Comparison of ENCODE assay signal across 14 mouse cellular contexts in the genomic region with DNA sequence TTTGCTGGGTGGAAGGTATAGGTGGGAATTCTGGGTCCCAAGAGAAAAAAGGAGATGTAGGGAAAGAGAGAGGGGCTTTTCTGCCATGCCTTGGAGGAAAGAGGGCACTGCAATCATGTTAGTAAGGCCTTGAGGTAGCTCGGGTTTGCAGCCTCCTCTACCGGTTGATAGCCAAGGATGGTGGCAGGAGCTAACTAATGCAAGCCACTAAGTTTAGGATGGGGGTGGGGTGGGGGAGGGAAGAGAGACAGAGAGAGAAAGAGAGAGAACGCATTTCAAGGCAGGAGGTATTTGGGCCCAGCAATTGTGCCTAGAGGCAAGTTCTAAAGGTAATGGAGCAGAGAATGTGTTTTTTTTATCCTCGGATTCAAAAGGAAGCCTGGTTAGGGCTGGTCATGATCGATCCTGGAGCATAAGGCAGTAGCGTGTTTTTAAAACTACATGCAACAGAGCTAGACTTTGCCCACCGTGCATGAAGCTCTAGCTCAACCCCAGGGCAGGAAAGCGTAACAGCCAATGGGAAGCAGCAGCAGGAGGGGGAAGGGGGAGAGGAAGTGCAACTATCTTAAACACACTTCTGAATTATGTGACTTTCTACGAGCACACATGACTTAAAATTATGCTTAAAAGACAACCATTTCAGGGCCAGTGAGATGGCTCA. TPM values are rescaled to one million over a fixed set of nuclear protein-coding genes. Genes with fewer than 3 reads are reported as not detected.
"Had no signal": no experiment of that assay in that cellular context is flagged by ENCODE, and none has a peak within 500 bp of the region (broad histone marks: within the 10 kb centered on the region; RNA-seq: fewer than 3 reads in every experiment).

No protein-coding gene starts in this region.

- H3K36me3 ChIP-seq: liver, embryonic 13.5 days had no signal

- DNase-seq: kidney, adult 9 months; kidney, postnatal 10 days; layer of hippocampus, adult 9-11 months; layer of hippocampus, postnatal 36 days; liver, embryonic 13.5 days; lung, adult 18-20 months; right cerebral cortex, adult 18-20 months; right cerebral cortex, postnatal 25 days had no signal

- H3K9ac ChIP-seq: limb, embryonic 13.5 days; liver, embryonic 13.5 days; midbrain, embryonic 13.5 days had no signal

- H3K9me3 ChIP-seq: limb, embryonic 13.5 days; liver, embryonic 13.5 days; midbrain, embryonic 13.5 days had no signal

- H3K27ac ChIP-seq: limb, embryonic 13.5 days; liver, embryonic 13.5 days; midbrain, embryonic 13.5 days had no signal

- H3K27me3 ChIP-seq: limb, embryonic 13.5 days; liver, embryonic 13.5 days; midbrain, embryonic 13.5 days had no signal

- H3K4me1 ChIP-seq: limb, embryonic 13.5 days; midbrain, embryonic 13.5 days had no signal

- H3K4me3 ChIP-seq: limb, embryonic 13.5 days; liver, embryonic 13.5 days; midbrain, embryonic 13.5 days had no signal

- H3K4me2 ChIP-seq: limb, embryonic 13.5 days; liver, embryonic 13.5 days; midbrain, embryonic 13.5 days had no signal

- ATAC-seq: inflammation-experienced regulatory T-cells, adult 6 months; intestine, postnatal 0 days; midbrain, embryonic 13.5 days had no signal

RNA-seq across cellular contexts. Expression of gene Nek5, which starts 23.0 kb away (rescaled TPM):
- total RNA-seq: left cerebral cortex, postnatal 36 days had no signal
- polyA plus RNA-seq: liver, embryonic 13.5 days; small intestine, adult 2 months had no signal
